Mouse (Mus musculus): ENCODE results near the gene Slc44a5. TPM values are rescaled to one million over a fixed set of nuclear protein-coding genes. Genes with fewer than 3 reads are reported as not detected.
A peak's percentile ranks its signal among the peaks of the same experiment; 100 is the strongest.

Slc44a5 gene
- total and polyA plus RNA-seq, 3 experiments, result 0.14 to 0.25 TPM; not detected in 1

- no peaks in the 10 kb centered on the region for H3K79me2 ChIP-seq (replicated peaks; ENCODE audit: control insufficient read depth, insufficient read depth, low read length)
- H3K27ac ChIP-seq, result no peak overlapping the region
- no peak for DNase-seq
- H3K4me3 ChIP-seq, result no peak overlapping the region
- TF ChIP-seq CTCF (IDR thresholded peaks at IDR 0.05), result no peak
- TF ChIP-seq EP300 (IDR thresholded peaks at IDR 0.05; ENCODE audit: insufficient read depth, low read depth, low read length), result no peak
- TF ChIP-seq POLR2A (IDR thresholded peaks at IDR 0.05; ENCODE audit: insufficient read depth, low read depth, low read length), result no peak
- 0 out of 2 replicates have a peak, but pooled peaks cover 2% of the 10 kb centered on the region for H3K27me3 ChIP-seq (ENCODE audit: control insufficient read depth, insufficient read depth, low read length)
- 72% methylated on average over 10 of the region's 10 CpGs for WGBS
- intact Hi-C loops (cut with DNase I), result no loop called here
- H3K36me3 ChIP-seq (ENCODE audit: control insufficient read depth, insufficient read depth, low read length), result no peaks in the 10 kb centered on the region
- no peak overlapping the region for H3K9ac ChIP-seq (ENCODE audit: low read depth, low read length)
- H3K4me1 ChIP-seq (ENCODE audit: control insufficient read depth, insufficient read depth, low read length), result peaks cover 4% of the 10 kb centered on the region; the same call in 1 of the 2 replicates
Measured at GRCm38 (mm10) chr3:154210431-154211055, 237.3 kb downstream of the Slc44a5 start.

DNA sequence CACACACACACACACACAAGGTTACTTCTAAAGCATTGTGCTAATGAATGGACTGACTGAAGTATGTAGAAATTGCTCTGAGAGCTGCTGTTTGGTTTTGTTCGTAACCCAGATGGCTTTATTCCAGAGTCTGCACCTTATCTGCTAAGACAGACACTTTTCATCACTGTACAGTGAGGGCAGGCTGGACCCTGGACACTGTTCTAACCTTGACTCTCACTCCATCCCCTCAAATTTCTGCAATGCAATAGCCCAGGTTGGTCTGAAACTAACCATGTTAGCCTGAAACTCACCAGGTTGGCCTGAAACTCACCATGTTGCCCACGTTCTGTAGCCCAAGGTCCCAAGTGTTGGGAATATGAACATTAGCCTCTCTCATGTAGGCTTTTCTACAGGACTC lies 239.3 kb downstream of the Slc44a5 start:
- TF ChIP-seq EP300 (IDR thresholded peaks at IDR 0.05; ENCODE audit: insufficient read depth, low read depth, low read length) (no peak), POLR2A (IDR thresholded peaks at IDR 0.05; ENCODE audit: insufficient read depth, low read depth, low read length) (no peak), CTCF (IDR thresholded peaks at IDR 0.05) (no peak)
- intact Hi-C loops (cut with DNase I), result no loop called here
- Histone ChIP-seq H3K27me3 (ENCODE audit: control insufficient read depth, insufficient read depth, low read length) (no peaks in the 10 kb centered on the region), H3K4me1 (ENCODE audit: control insufficient read depth, insufficient read depth, low read length) (peaks cover 4% of the 10 kb centered on the region; the same call in 1 of the 2 replicates), H3K27ac (no peak overlapping the region), H3K79me2 (replicated peaks; ENCODE audit: control insufficient read depth, insufficient read depth, low read length) (no peaks in the 10 kb centered on the region), H3K9ac (ENCODE audit: low read depth, low read length) (no peak overlapping the region), H3K4me3 (no peak overlapping the region), H3K36me3 (ENCODE audit: control insufficient read depth, insufficient read depth, low read length) (no peaks in the 10 kb centered on the region)
- WGBS, result 79% methylated on average over 2 of the region's 2 CpGs
- DNase-seq, result no peak

DNA sequence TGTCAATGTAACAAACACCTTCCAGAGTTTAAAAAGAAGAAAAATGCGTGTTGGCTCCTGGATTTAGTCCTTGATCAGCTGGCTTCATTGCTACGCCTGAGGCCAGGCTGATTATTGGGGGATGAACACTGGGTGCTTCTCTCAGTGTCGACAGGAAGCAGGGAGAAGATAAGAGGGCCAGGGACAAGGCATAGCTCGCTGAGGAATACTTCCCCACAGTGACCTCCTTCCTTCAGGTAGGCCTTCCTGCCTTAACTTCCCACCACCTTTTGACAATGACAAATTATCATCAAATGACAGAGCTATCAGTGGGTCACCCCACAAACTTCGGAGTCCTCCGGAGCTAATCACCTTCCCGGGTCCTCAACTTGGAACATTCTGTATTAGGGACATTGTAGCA lies 242.1 kb downstream of the Slc44a5 start:
- no peaks in the 10 kb centered on the region for H3K36me3 ChIP-seq (ENCODE audit: control insufficient read depth, insufficient read depth, low read length)
- H3K4me1 ChIP-seq (ENCODE audit: control insufficient read depth, insufficient read depth, low read length), result peaks cover 4% of the 10 kb centered on the region; the same call in 1 of the 2 replicates
- DNase-seq, result no peak
- TF ChIP-seq POLR2A (IDR thresholded peaks at IDR 0.05; ENCODE audit: insufficient read depth, low read depth, low read length), result no peak
- TF ChIP-seq CTCF (IDR thresholded peaks at IDR 0.05), result no peak
- TF ChIP-seq EP300 (IDR thresholded peaks at IDR 0.05; ENCODE audit: insufficient read depth, low read depth, low read length), result no peak
- no peak overlapping the region for H3K4me3 ChIP-seq
- H3K79me2 ChIP-seq (replicated peaks; ENCODE audit: control insufficient read depth, insufficient read depth, low read length), result no peaks in the 10 kb centered on the region
- H3K9ac ChIP-seq (ENCODE audit: low read depth, low read length), result no peak overlapping the region
- peak overlapping the region; percentile 55 for H3K27ac ChIP-seq
- no peaks in the 10 kb centered on the region for H3K27me3 ChIP-seq (ENCODE audit: control insufficient read depth, insufficient read depth, low read length)
- intact Hi-C loops (cut with DNase I), result no loop called here
- WGBS, result 41% methylated on average over 7 of the region's 7 CpGs

- Histone ChIP-seq H3K36me3 (ENCODE audit: control insufficient read depth, insufficient read depth, low read length) (no peaks in the 10 kb centered on the region), H3K27ac (no peak overlapping the region; the same call in 1 of the 2 replicates), H3K4me1 (ENCODE audit: control insufficient read depth, insufficient read depth, low read length) (peaks cover 4% of the 10 kb centered on the region; the same call in 1 of the 2 replicates), H3K79me2 (replicated peaks; ENCODE audit: control insufficient read depth, insufficient read depth, low read length) (no peaks in the 10 kb centered on the region), H3K4me3 (no peak overlapping the region), H3K9ac (ENCODE audit: low read depth, low read length) (no peak overlapping the region), H3K27me3 (ENCODE audit: control insufficient read depth, insufficient read depth, low read length) (no peaks in the 10 kb centered on the region)
- intact Hi-C loops (cut with DNase I), result no loop called here
- TF ChIP-seq CTCF (IDR thresholded peaks at IDR 0.05) (no peak), EP300 (IDR thresholded peaks at IDR 0.05; ENCODE audit: insufficient read depth, low read depth, low read length) (no peak), POLR2A (IDR thresholded peaks at IDR 0.05; ENCODE audit: insufficient read depth, low read depth, low read length) (no peak)
- no peak for DNase-seq
Measured at GRCm38 (mm10) chr3:154215779-154216178, 242.5 kb downstream of the Slc44a5 start.

GRCm38 (mm10) chr3:154222141-154222591 lies 248.9 kb downstream of the Slc44a5 start:
- no peaks in the 10 kb centered on the region for H3K27me3 ChIP-seq (ENCODE audit: control insufficient read depth, insufficient read depth, low read length)
- H3K9ac ChIP-seq (ENCODE audit: low read depth, low read length), result no peak overlapping the region
- DNase-seq, result no peak
- no peak for TF ChIP-seq POLR2A (IDR thresholded peaks at IDR 0.05; ENCODE audit: insufficient read depth, low read depth, low read length)
- no peak for TF ChIP-seq CTCF (IDR thresholded peaks at IDR 0.05)
- TF ChIP-seq EP300 (IDR thresholded peaks at IDR 0.05; ENCODE audit: insufficient read depth, low read depth, low read length), result no peak
- no peak overlapping the region for H3K4me3 ChIP-seq
- H3K27ac ChIP-seq, result no peak overlapping the region
- 26% methylated on average over 8 of the region's 8 CpGs for WGBS
- intact Hi-C loops (cut with DNase I), result loop anchor here (10.0 kb wide), 1 partner anchor 127 kb away; no protein-coding TSS in a partner anchor
- H3K36me3 ChIP-seq (ENCODE audit: control insufficient read depth, insufficient read depth, low read length), result no peaks in the 10 kb centered on the region
- H3K79me2 ChIP-seq (replicated peaks; ENCODE audit: control insufficient read depth, insufficient read depth, low read length), result no peaks in the 10 kb centered on the region
- no peaks in the 10 kb centered on the region for H3K4me1 ChIP-seq (ENCODE audit: control insufficient read depth, insufficient read depth, low read length)

DNA sequence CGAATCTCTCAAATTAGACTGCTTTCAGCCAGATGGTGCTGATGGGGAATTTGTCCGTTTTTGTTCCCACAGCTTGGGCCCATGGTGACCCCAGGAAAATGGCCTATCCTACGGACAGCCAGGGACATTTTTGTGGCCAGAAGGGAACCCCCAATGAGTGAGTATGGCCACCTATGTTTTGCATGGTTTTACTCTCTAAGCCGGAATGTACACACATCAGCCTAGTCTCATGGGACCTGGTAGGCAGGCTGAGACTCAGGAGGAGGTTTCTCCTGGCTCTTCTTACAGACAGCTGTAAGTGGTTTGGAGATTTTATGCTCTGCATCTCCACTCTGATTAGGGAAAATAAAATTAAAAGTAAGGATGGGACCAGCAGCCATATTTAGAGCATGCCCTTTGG lies 249.5 kb downstream of the Slc44a5 start:
- H3K27ac ChIP-seq, result no peak overlapping the region
- no peaks in the 10 kb centered on the region for H3K36me3 ChIP-seq (ENCODE audit: control insufficient read depth, insufficient read depth, low read length)
- no peaks in the 10 kb centered on the region for H3K4me1 ChIP-seq (ENCODE audit: control insufficient read depth, insufficient read depth, low read length)
- no peak for DNase-seq
- 57% methylated on average over 4 of the region's 4 CpGs for WGBS
- H3K9ac ChIP-seq (ENCODE audit: low read depth, low read length), result no peak overlapping the region
- no peaks in the 10 kb centered on the region for H3K27me3 ChIP-seq (ENCODE audit: control insufficient read depth, insufficient read depth, low read length)
- intact Hi-C loops (cut with DNase I), result loop anchor here (10.0 kb wide), 1 partner anchor 128 kb away; no protein-coding TSS in a partner anchor
- H3K79me2 ChIP-seq (replicated peaks; ENCODE audit: control insufficient read depth, insufficient read depth, low read length), result no peaks in the 10 kb centered on the region
- no peak overlapping the region for H3K4me3 ChIP-seq
- TF ChIP-seq CTCF (IDR thresholded peaks at IDR 0.05) (no peak), EP300 (IDR thresholded peaks at IDR 0.05; ENCODE audit: insufficient read depth, low read depth, low read length) (no peak), POLR2A (IDR thresholded peaks at IDR 0.05; ENCODE audit: insufficient read depth, low read depth, low read length) (no peak)
